Mouse (Mus musculus): Measurements from ENCODE around the gene Zfp819. TPM values are rescaled to one million over a fixed set of nuclear protein-coding genes. Genes with fewer than 3 reads are reported as not detected.

Zfp819 gene
- polyA plus RNA-seq, 2 experiments: 0.11 to 0.19 TPM

DNA sequence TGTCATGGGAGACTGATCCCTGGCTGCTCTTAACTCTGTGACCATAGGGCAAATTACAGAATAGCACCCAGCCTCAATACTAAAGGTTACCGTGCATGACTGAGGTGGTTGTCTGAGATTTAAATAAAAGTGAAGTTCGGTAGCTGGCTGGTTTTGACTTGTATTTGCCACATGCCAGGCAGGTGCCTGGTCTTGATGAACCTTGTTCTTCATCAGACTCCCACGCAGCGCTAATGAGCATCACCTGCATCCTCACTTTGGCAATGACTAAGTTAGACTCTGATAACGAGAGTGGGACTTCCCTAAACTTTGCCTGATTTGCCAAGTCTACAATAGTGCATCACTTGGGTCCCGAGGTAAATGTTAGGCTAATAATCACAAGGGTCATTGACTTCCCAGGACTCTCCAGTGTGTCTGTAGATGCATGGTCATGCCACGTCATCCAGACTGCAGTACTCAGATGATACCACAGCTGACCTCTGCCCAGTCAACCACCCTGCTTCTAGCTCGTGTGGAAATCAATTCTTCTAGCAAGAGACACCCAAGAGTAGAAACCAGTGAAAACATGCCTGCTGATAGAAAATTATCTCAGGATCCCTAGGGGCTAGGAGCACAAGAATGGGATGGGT, 18.9 kb downstream of the Zfp819 start:
- H3K4me3 ChIP-seq (replicated peaks; ENCODE audit: low read length): no peak overlapping the region
- no peak for ATAC-seq (ENCODE audit: low FRiP score, low read depth)
- WGBS: 77% methylated on average over 8 of the region's 8 CpGs

DNA sequence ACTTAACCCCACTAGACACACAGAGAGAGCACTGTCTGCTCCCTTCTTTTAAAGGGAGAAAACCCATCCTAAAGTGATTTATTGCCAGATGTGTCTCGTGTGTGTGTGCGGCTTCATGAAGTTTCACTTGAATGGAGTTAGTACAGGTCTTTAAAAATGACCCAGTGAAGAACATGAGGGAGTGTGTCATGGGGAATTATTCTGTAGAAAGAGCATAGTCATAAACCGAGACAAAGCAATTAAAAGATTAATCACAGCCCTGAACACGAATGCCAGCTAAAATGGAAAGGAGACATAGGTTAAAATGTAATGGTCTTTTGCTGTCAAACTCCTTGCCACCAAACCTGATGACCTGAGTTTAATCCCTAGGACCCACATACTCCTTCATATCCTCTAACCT, 27.0 kb downstream of the Zfp819 start:
- Histone ChIP-seq H3K4me1 (ENCODE audit: control insufficient read depth, insufficient read depth, low read length) (no peaks in the 10 kb centered on the region), H3K27ac (replicated peaks; ENCODE audit: low read depth, low read length) (no peak overlapping the region), H3K27me3 (ENCODE audit: control insufficient read depth, insufficient read depth, low read length) (no peaks in the 10 kb centered on the region), H3K9ac (ENCODE audit: low read depth, low read length, severe bottlenecking) (no peak overlapping the region), H3K4me3 (replicated peaks; ENCODE audit: low read length) (no peak overlapping the region), H3K36me3 (ENCODE audit: control insufficient read depth, insufficient read depth, low read length) (no peaks in the 10 kb centered on the region), H3K4me2 (replicated peaks; ENCODE audit: low read depth, low read length, severe bottlenecking) (no peak overlapping the region), H3K9me3 (ENCODE audit: control insufficient read depth, low read length) (no peaks in the 10 kb centered on the region)
- TF ChIP-seq POLR2A (IDR thresholded peaks at IDR 0.05; ENCODE audit: borderline replicate concordance, extremely low read depth, insufficient read depth, insufficient read length): no peak
- no peak for ATAC-seq (ENCODE audit: low FRiP score, low read depth)
- DNase-seq (ENCODE audit: low spot score): no peak
- 60% methylated on average over 4 of the region's 4 CpGs for WGBS

More for the DNA sequence above, 18.9 kb downstream of the Zfp819 start:
- Histone ChIP-seq H3K9me3 (ENCODE audit: control insufficient read depth, low read length) (no peaks in the 10 kb centered on the region), H3K36me3 (ENCODE audit: control insufficient read depth, insufficient read depth, low read length) (no peaks in the 10 kb centered on the region), H3K27me3 (ENCODE audit: control insufficient read depth, insufficient read depth, low read length) (no peaks in the 10 kb centered on the region), H3K4me1 (ENCODE audit: control insufficient read depth, insufficient read depth, low read length) (no peaks in the 10 kb centered on the region), H3K9ac (ENCODE audit: low read depth, low read length, severe bottlenecking) (no peak overlapping the region), H3K4me2 (replicated peaks; ENCODE audit: low read depth, low read length, severe bottlenecking) (no peak overlapping the region), H3K27ac (replicated peaks; ENCODE audit: low read depth, low read length) (no peak overlapping the region)
- no peak for TF ChIP-seq POLR2A (IDR thresholded peaks at IDR 0.05; ENCODE audit: borderline replicate concordance, extremely low read depth, insufficient read depth, insufficient read length)
- no peak for DNase-seq (ENCODE audit: low spot score)

DNA sequence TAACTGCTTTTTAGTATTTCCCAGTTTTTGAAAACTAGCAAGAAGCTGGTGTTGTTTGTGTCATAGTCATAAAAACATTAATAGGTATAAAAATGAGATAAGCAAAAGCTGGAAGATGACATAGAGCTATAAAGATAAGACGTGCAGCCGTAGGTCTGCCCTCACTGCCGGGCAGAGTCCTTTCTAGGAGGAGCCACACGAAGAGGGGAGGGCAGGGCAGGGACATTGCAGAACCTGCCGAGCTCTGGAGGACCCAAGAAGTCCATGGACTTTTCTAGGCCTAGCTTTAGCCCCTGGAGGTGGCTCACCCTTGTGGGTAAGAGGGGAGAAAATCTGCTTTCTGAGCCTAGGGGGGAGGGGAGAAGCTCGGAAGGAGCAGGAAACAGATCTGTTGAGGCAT, 27.5 kb downstream of the Zfp819 start, which contains the start of gene Ceacam18:
TSS of gene Ceacam18 (plus strand) at position 208 of the 400 bp plus-strand sequence.
- no peaks in the 10 kb centered on the region for H3K36me3 ChIP-seq (ENCODE audit: control insufficient read depth, insufficient read depth, low read length)
- TF ChIP-seq POLR2A (IDR thresholded peaks at IDR 0.05; ENCODE audit: borderline replicate concordance, extremely low read depth, insufficient read depth, insufficient read length): no peak
- H3K4me1 ChIP-seq (ENCODE audit: control insufficient read depth, insufficient read depth, low read length): no peaks in the 10 kb centered on the region
- H3K9ac ChIP-seq (ENCODE audit: low read depth, low read length, severe bottlenecking): no peak within 1 kb of the TSS
- 72% methylated on average over 6 of the region's 6 CpGs for WGBS
- no peak within 1 kb of the TSS for H3K4me2 ChIP-seq (replicated peaks; ENCODE audit: low read depth, low read length, severe bottlenecking)
- H3K9me3 ChIP-seq (ENCODE audit: control insufficient read depth, low read length): no peaks in the 10 kb centered on the region
- no peaks in the 10 kb centered on the region for H3K27me3 ChIP-seq (ENCODE audit: control insufficient read depth, insufficient read depth, low read length)
- DNase-seq (ENCODE audit: low spot score) (no peak), ATAC-seq (ENCODE audit: low FRiP score, low read depth) (no peak)
- no peak within 1 kb of the TSS for H3K4me3 ChIP-seq (replicated peaks; ENCODE audit: low read length)
- no peak within 1 kb of the TSS for H3K27ac ChIP-seq (replicated peaks; ENCODE audit: low read depth, low read length)

DNA sequence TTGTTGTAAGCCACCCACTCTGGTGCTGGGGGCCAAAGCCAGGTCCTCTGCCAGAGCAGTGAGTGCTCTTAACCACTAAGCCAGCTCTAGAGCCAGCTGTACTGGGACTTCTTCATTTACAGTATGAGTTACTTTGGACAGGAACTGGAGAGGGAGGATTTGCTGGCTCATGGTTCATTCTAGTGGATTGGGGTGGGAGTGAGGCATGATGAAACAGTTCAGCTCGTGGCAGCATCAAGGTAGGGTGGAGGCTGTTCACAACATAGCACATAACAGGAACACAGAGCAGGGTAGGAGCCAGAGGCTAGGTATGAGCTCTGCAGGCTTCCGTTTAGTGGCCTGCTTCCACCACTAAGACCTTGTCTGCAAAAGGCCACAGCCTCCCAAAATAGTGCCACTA, 29.2 kb downstream of the Zfp819 start:
- Histone ChIP-seq H3K27ac (replicated peaks; ENCODE audit: low read depth, low read length) (no peak overlapping the region), H3K9ac (ENCODE audit: low read depth, low read length, severe bottlenecking) (no peak overlapping the region), H3K4me3 (replicated peaks; ENCODE audit: low read length) (no peak overlapping the region), H3K36me3 (ENCODE audit: control insufficient read depth, insufficient read depth, low read length) (no peaks in the 10 kb centered on the region), H3K27me3 (ENCODE audit: control insufficient read depth, insufficient read depth, low read length) (no peaks in the 10 kb centered on the region), H3K4me2 (replicated peaks; ENCODE audit: low read depth, low read length, severe bottlenecking) (no peak overlapping the region), H3K9me3 (ENCODE audit: control insufficient read depth, low read length) (no peaks in the 10 kb centered on the region), H3K4me1 (ENCODE audit: control insufficient read depth, insufficient read depth, low read length) (no peaks in the 10 kb centered on the region)
- 53% methylated on average over 2 of the region's 2 CpGs for WGBS
- TF ChIP-seq POLR2A (IDR thresholded peaks at IDR 0.05; ENCODE audit: borderline replicate concordance, extremely low read depth, insufficient read depth, insufficient read length): no peak
- DNase-seq (ENCODE audit: low spot score) (no peak), ATAC-seq (ENCODE audit: low FRiP score, low read depth) (no peak)

DNA sequence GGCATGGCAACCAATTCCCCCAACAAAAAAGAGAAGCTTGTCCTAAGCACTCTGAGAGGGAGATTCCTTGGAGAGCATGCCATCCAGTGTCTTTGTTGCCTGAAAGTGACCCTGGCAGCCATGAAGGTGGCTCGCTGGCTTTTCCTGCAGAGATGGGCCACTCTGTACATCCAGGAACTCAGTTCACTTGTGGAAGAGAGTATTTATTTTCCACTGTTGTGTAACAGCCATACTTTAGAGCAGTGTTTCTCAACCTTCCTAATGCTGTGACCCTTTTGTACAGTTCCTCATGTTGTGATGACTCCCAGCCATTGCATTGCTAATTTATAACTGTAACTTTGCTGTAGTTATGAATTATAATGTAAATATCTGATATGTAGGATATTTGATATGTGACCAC, 30.1 kb downstream of the Zfp819 start:
- Histone ChIP-seq H3K4me1 (ENCODE audit: control insufficient read depth, insufficient read depth, low read length) (no peaks in the 10 kb centered on the region), H3K4me2 (replicated peaks; ENCODE audit: low read depth, low read length, severe bottlenecking) (no peak overlapping the region), H3K9me3 (ENCODE audit: control insufficient read depth, low read length) (no peaks in the 10 kb centered on the region), H3K36me3 (ENCODE audit: control insufficient read depth, insufficient read depth, low read length) (no peaks in the 10 kb centered on the region), H3K27me3 (ENCODE audit: control insufficient read depth, insufficient read depth, low read length) (no peaks in the 10 kb centered on the region), H3K27ac (replicated peaks; ENCODE audit: low read depth, low read length) (no peak overlapping the region), H3K4me3 (replicated peaks; ENCODE audit: low read length) (no peak overlapping the region), H3K9ac (ENCODE audit: low read depth, low read length, severe bottlenecking) (no peak overlapping the region)
- WGBS: 53% methylated on average over 1 of the region's 1 CpGs
- DNase-seq (ENCODE audit: low spot score) (no peak), ATAC-seq (ENCODE audit: low FRiP score, low read depth) (no peak)
- no peak for TF ChIP-seq POLR2A (IDR thresholded peaks at IDR 0.05; ENCODE audit: borderline replicate concordance, extremely low read depth, insufficient read depth, insufficient read length)
